Mouse (Mus musculus) testis, adult 2 months (tissue): ENCODE results near the gene Zfp652. TPM values are rescaled to one million over a fixed set of nuclear protein-coding genes. Genes with fewer than 3 reads are reported as not detected.

Experiments used
- H3K27ac ChIP-seq: fragments of 200-500 bp; 2 replicates; pipeline ENCODE4 v1.5.1; 2012; ENCODE audit warnings: low read depth, low read length; ENCODE audit not compliant: control insufficient read depth, insufficient read depth
- H3K27me3 ChIP-seq: fragments of 200-500 bp; 2 replicates; pipeline ENCODE4 v1.6.1; 2012; ENCODE audit warnings: mild to moderate bottlenecking, low read length, moderate library complexity; ENCODE audit not compliant: control insufficient read depth, insufficient read depth
- H3K36me3 ChIP-seq: fragments of 200-500 bp; 2 replicates; pipeline ENCODE4 v1.6.1; 2012; ENCODE audit warnings: mild to moderate bottlenecking, low read length; ENCODE audit not compliant: control insufficient read depth, insufficient read depth
- H3K4me1 ChIP-seq: fragments of 200-500 bp; 2 replicates; pipeline ENCODE4 v1.6.1; 2012; ENCODE audit warnings: low read length; ENCODE audit not compliant: control insufficient read depth, insufficient read depth
- H3K4me3 ChIP-seq: fragments of 200-500 bp; 2 replicates; pipeline ENCODE4 v1.5.1; 2012; ENCODE audit warnings: low read depth, mild to moderate bottlenecking, low read length, moderate library complexity, mixed read lengths; ENCODE audit not compliant: control insufficient read depth
- CTCF ChIP-seq: fragments of 200-500 bp; IDR thresholded peaks from 2 replicates; pipeline ENCODE4 v1.5.1; 2012; ENCODE audit warnings: low read depth, mild to moderate bottlenecking, inconsistent platforms, low read length, moderate library complexity; ENCODE audit not compliant: control insufficient read depth, insufficient read depth, insufficient replicate concordance
- POLR2A ChIP-seq: fragments of 200-500 bp; IDR thresholded peaks from 2 replicates; pipeline ENCODE4 v1.6.1; 2012; ENCODE audit warnings: low read depth, mild to moderate bottlenecking, inconsistent platforms, low read length, moderate library complexity; ENCODE audit not compliant: control insufficient read depth
- polyA plus RNA-seq: library from polyadenylated mRNA; depleted of rRNA; stranded (reverse); fragments of >200 nt; gene quantifications from 2 replicates; pipeline ENCODE4 v1.2.3, GENCODE M21; 2012

Zfp652 gene
- polyA plus RNA-seq, 1 experiment: 11.8 TPM

- H3K36me3 ChIP-seq: no peaks in the 10 kb centered on the region
- no peak overlapping the region for H3K27ac ChIP-seq
- no peaks in the 10 kb centered on the region for H3K27me3 ChIP-seq
- no peak overlapping the region for H3K4me3 ChIP-seq
- no peak for TF ChIP-seq CTCF
- TF ChIP-seq POLR2A: no peak
- H3K4me1 ChIP-seq: no peaks in the 10 kb centered on the region; the same call in none of the 2 replicates
Observed at GRCm38 (mm10) chr11:95781557-95781956, 69.1 kb downstream of the Zfp652 start.

GRCm38 (mm10) chr11:95783457-95783856 is 71.0 kb downstream of the Zfp652 start:
- Histone ChIP-seq H3K36me3 (no peaks in the 10 kb centered on the region), H3K4me1 (no peaks in the 10 kb centered on the region; the same call in 1 of the 2 replicates), H3K27ac (no peak overlapping the region), H3K27me3 (no peaks in the 10 kb centered on the region), H3K4me3 (no peak overlapping the region)
- TF ChIP-seq CTCF (no peak), POLR2A (no peak)

GRCm38 (mm10) chr11:95783958-95784357 is 71.5 kb downstream of the Zfp652 start:
- Histone ChIP-seq H3K4me3 (no peak overlapping the region), H3K36me3 (no peaks in the 10 kb centered on the region), H3K27me3 (no peaks in the 10 kb centered on the region), H3K4me1 (no peaks in the 10 kb centered on the region; the same call in 1 of the 2 replicates), H3K27ac (no peak overlapping the region)
- TF ChIP-seq CTCF (no peak), POLR2A (no peak)

GRCm38 (mm10) chr11:95785675-95786074 is 73.2 kb downstream of the Zfp652 start:
- H3K4me1 ChIP-seq: no peaks in the 10 kb centered on the region; the same call in 1 of the 2 replicates
- no peak overlapping the region for H3K27ac ChIP-seq
- no peaks in the 10 kb centered on the region for H3K36me3 ChIP-seq
- H3K4me3 ChIP-seq: no peak overlapping the region
- no peaks in the 10 kb centered on the region for H3K27me3 ChIP-seq
- no peak for TF ChIP-seq POLR2A
- peak; percentile 48; the same call in 1 of the 2 replicates for TF ChIP-seq CTCF

GRCm38 (mm10) chr11:95786511-95786910 is 74.0 kb downstream of the Zfp652 start:
- no peaks in the 10 kb centered on the region; the same call in 1 of the 2 replicates for H3K4me1 ChIP-seq
- no peak overlapping the region for H3K4me3 ChIP-seq
- TF ChIP-seq CTCF: no peak
- H3K27me3 ChIP-seq: no peaks in the 10 kb centered on the region
- H3K27ac ChIP-seq: no peak overlapping the region
- H3K36me3 ChIP-seq: no peaks in the 10 kb centered on the region

GRCm38 (mm10) chr11:95789451-95789891 is 77.0 kb downstream of the Zfp652 start:
- no peak overlapping the region for H3K27ac ChIP-seq
- TF ChIP-seq CTCF (no peak), POLR2A (no peak)
- no peaks in the 10 kb centered on the region for H3K36me3 ChIP-seq
- H3K4me1 ChIP-seq: no peaks in the 10 kb centered on the region; the same call in 1 of the 2 replicates
- H3K4me3 ChIP-seq: no peak overlapping the region
- no peaks in the 10 kb centered on the region for H3K27me3 ChIP-seq

- H3K36me3 ChIP-seq: no peaks in the 10 kb centered on the region
- no peak for TF ChIP-seq POLR2A
- no peak for TF ChIP-seq CTCF
- H3K27me3 ChIP-seq: no peaks in the 10 kb centered on the region
- no peak overlapping the region for H3K27ac ChIP-seq
- H3K4me1 ChIP-seq: peaks cover 7% of the 10 kb centered on the region
- H3K4me3 ChIP-seq: no peak overlapping the region
Observed at GRCm38 (mm10) chr11:95791787-95792186, 79.3 kb downstream of the Zfp652 start.
